Mouse (Mus musculus): ENCODE measurements around the gene Fli1. TPM values are rescaled to one million over a fixed set of nuclear protein-coding genes. Genes with fewer than 3 reads are reported as not detected.
A peak's percentile ranks its signal among the peaks of the same experiment; 100 is the strongest.

Fli1 gene
- polyA plus RNA-seq, 1 experiment from 2014 or later, result 1.4 TPM

DNA sequence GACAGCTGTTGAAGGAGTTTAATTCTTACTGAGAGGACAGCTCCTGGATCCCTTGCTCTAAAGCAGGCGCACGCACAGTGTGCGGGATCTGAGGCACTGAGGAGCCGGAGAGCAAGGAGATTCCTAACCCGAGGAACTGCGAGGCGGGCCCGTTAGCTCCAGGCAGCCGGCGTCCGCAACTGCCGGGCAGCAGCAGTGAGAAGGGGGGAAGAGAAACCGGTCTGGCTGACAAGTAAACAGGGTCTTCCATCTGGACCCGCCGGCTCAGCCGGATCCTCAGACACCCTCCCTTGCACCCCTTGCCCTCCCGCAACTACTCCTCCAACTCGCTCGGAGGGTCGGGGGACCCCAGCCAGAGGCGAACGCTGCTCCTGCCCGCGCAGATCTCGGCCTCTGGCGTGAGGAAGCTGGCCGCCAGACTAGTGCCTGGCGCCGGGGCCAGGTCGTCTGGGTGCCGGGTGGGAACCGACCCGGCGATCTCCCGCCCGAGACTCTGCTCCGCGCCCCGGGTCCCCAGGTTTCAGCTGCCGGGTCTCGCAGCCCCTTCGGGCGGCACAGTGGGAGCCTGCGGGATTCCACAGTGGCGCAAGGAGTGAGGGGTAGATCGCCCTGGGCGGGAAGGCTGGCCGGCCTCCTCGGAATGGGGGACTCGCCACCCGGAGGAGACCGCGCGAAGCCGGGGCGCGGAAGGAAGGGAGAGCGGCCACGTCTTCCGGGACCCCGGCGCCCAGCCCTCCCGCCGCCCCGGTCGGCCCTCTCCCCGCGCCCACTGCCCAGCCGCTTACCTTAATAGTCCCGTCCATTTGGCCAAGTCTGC lies 2.0 kb downstream of the Fli1 start:
- DNase-seq (ENCODE audit: low read depth, low spot score) (no peak), ATAC-seq (peak; percentile 28)
- POLR2A ChIA-PET, result interaction anchor here (0.6 to 0.9 kb wide), 2 partner anchors 498 to 713 kb away, joined by 3 to 6 read pairs; no protein-coding TSS in a partner anchor
- TF ChIP-seq CTCF (IDR thresholded peaks at IDR 0.05), result no peak
- CTCF ChIA-PET, result interaction anchor here (0.6 kb wide), 1 partner anchor 981 kb away, joined by 3 read pairs; no protein-coding TSS in a partner anchor
- in situ Hi-C loops (cut with MboI; ENCODE audit: low pct_unique_long_range_greater_than_20kb), result no loop called here
- no peaks in the 10 kb centered on the region for H3K27me3 ChIP-seq

DNA sequence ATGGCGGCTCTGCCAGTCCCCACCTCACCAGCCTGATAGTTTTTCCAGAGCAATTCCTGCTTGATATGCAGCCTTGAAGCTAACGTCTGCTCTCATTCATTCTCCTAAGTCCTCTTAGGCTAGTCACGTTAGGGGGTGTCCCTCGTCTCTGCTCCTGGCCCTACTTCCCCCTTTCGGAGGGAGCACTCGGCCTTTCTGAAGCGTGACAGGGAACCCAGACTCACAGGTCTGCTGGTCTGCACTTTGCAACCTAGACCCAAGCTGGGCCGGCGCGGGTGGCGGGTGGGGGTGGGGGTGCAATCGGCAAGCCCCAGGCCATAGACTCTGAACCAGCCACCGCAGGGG lies 2.6 kb downstream of the Fli1 start:
- H3K27me3 ChIP-seq, result no peaks in the 10 kb centered on the region
- POLR2A ChIA-PET, result interaction anchor here (0.6 to 0.9 kb wide), 2 partner anchors 499 to 713 kb away, joined by 3 to 6 read pairs; no protein-coding TSS in a partner anchor
- no peak for DNase-seq (ENCODE audit: low read depth, low spot score)

GRCm38 (mm10) chr9:32539321-32539761 lies 3.3 kb downstream of the Fli1 start:
- H3K27me3 ChIP-seq, result no peaks in the 10 kb centered on the region
- CTCF ChIA-PET, result no interaction called here
- POLR2A ChIA-PET, result no interaction called here
- no peak for TF ChIP-seq CTCF (IDR thresholded peaks at IDR 0.05)
- DNase-seq (ENCODE audit: low read depth, low spot score) (no peak), ATAC-seq (no peak)
- in situ Hi-C loops (cut with MboI; ENCODE audit: low pct_unique_long_range_greater_than_20kb), result no loop called here

More for the DNA sequence above, 2.6 kb downstream of the Fli1 start:
- no peak for TF ChIP-seq CTCF (IDR thresholded peaks at IDR 0.05)
- in situ Hi-C loops (cut with MboI; ENCODE audit: low pct_unique_long_range_greater_than_20kb), result no loop called here
- CTCF ChIA-PET, result no interaction called here
- ATAC-seq, result no peak

- no peak for DNase-seq (ENCODE audit: low read depth, low spot score)
- TF ChIP-seq CTCF (IDR thresholded peaks at IDR 0.05), result no peak
- ChIA-PET POLR2A (interaction anchor here (0.6 kb wide), 1 partner anchor 48 kb away, joined by 3 read pairs; no protein-coding TSS in a partner anchor), CTCF (no interaction called here)
- in situ Hi-C loops (cut with MboI; ENCODE audit: low pct_unique_long_range_greater_than_20kb), result no loop called here
- no peak for ATAC-seq
- H3K27me3 ChIP-seq, result no peaks in the 10 kb centered on the region
Observed at GRCm38 (mm10) chr9:32538124-32538523, 4.5 kb downstream of the Fli1 start.

DNA sequence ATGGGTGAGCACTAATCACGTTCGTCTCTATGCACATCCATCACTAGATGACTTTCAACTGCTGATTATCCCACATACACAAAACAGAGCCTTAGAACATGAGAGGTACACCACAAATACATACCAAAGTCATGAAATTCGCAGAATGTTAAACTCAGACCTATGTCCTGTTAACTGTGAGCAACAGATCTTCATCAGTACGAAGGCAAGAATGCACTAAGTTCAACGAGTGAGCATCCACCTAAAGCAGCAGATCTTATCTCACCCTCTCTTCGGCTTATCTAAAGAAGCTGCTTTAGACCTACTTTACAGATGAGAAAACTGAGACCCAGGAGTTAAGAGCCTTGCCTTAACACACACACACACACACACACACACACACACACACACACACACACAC lies 5.0 kb downstream of the Fli1 start:
- DNase-seq (ENCODE audit: low read depth, low spot score) (no peak), ATAC-seq (no peak)
- no peaks in the 10 kb centered on the region for H3K27me3 ChIP-seq
- ChIA-PET POLR2A (interaction anchor here (0.6 kb wide), 1 partner anchor 48 kb away, joined by 3 read pairs; no protein-coding TSS in a partner anchor), CTCF (no interaction called here)
- TF ChIP-seq CTCF (IDR thresholded peaks at IDR 0.05), result no peak
- in situ Hi-C loops (cut with MboI; ENCODE audit: low pct_unique_long_range_greater_than_20kb), result no loop called here

DNA sequence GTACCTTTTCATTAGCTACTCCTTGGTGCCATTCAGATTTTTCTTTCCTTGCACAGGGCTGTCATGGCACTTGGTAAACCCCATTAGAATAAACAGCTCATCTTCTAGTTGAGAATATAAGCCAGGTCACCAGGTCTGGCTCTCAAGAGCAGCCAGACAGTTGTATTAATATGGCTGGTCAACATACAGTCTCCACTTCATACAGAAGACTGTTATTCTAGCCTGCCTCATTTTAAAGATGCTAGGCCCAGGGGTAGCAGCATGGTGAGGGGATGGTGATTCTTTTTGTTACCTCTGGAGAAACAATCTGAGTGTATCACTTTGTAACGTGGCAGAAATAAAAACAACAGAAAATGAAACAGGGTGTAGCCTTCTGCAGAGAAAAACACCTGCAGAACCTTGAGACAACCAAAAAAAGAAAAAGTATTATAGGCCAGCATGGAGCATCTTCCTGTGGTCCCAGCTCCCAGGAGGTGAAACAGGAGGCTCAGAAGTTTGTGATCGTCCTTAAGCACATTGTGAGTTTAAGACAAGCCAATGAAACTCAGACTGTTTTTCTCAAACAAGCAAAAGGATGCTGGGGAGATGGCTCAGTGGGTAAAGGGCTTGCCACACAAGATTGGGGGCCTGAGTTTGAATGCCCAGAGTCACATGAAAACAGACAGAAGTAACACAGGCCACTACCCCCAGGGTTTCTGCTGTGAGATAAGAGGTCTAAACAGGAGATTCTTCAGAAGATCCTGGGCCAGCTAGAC lies 7.3 kb downstream of the Fli1 start:
- H3K27me3 ChIP-seq, result no peaks in the 10 kb centered on the region
- in situ Hi-C loops (cut with MboI; ENCODE audit: low pct_unique_long_range_greater_than_20kb), result no loop called here
- no peak for DNase-seq (ENCODE audit: low read depth, low spot score)
- TF ChIP-seq CTCF (IDR thresholded peaks at IDR 0.05), result no peak
- CTCF ChIA-PET, result no interaction called here
- POLR2A ChIA-PET, result no interaction called here
- no peak for ATAC-seq

- ATAC-seq, result no peak
- no peak for TF ChIP-seq CTCF (IDR thresholded peaks at IDR 0.05)
Observed at GRCm38 (mm10) chr9:32534025-32534615, 8.5 kb downstream of the Fli1 start.

DNA sequence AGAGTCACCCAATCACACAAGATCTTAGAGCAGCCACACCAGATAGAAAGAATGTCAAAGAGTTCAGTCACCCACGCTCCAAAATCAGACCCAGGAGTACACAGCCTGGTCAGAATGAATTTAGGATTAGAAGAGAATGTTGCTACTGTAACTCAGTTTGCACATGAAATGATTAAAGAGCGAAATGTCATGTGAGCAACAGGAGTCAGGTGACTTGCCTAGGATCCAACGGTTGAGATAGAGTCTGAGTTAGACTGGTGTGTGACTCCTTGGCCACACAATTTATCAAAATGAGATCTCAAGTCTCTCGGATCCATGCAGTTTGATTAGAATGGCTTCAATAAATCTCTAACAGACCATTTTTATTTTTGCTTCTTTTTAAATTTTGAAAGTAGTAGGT lies 11.1 kb downstream of the Fli1 start:
- DNase-seq (ENCODE audit: low read depth, low spot score) (no peak), ATAC-seq (no peak)
- no peak for TF ChIP-seq CTCF (IDR thresholded peaks at IDR 0.05)
- POLR2A ChIA-PET, result no interaction called here
- no peaks in the 10 kb centered on the region for H3K27me3 ChIP-seq
- CTCF ChIA-PET, result no interaction called here
- in situ Hi-C loops (cut with MboI; ENCODE audit: low pct_unique_long_range_greater_than_20kb), result no loop called here

More at GRCm38 (mm10) chr9:32534025-32534615, 8.5 kb downstream of the Fli1 start:
- CTCF ChIA-PET, result interaction anchor here (1.5 kb wide), 1 partner anchor 16 kb away, joined by 3 read pairs; no protein-coding TSS in a partner anchor
- DNase-seq (ENCODE audit: low read depth, low spot score), result no peak
- POLR2A ChIA-PET, result no interaction called here
- no peaks in the 10 kb centered on the region for H3K27me3 ChIP-seq
- in situ Hi-C loops (cut with MboI; ENCODE audit: low pct_unique_long_range_greater_than_20kb), result no loop called here

- TF ChIP-seq CTCF (IDR thresholded peaks at IDR 0.05), result no peak
- no peak for DNase-seq (ENCODE audit: low read depth, low spot score)
- CTCF ChIA-PET, result no interaction called here
- POLR2A ChIA-PET, result no interaction called here
- H3K27me3 ChIP-seq, result no peaks in the 10 kb centered on the region
- in situ Hi-C loops (cut with MboI; ENCODE audit: low pct_unique_long_range_greater_than_20kb), result no loop called here
- no peak for ATAC-seq
Observed at GRCm38 (mm10) chr9:32530975-32531374, 11.7 kb downstream of the Fli1 start.

- ATAC-seq, result no peak
- in situ Hi-C loops (cut with MboI; ENCODE audit: low pct_unique_long_range_greater_than_20kb), result no loop called here
- DNase-seq (ENCODE audit: low read depth, low spot score), result no peak
- POLR2A ChIA-PET, result no interaction called here
- no peaks in the 10 kb centered on the region for H3K27me3 ChIP-seq
- CTCF ChIA-PET, result no interaction called here
- TF ChIP-seq CTCF (IDR thresholded peaks at IDR 0.05), result no peak
Observed at GRCm38 (mm10) chr9:32530188-32530587, 12.5 kb downstream of the Fli1 start.

DNA sequence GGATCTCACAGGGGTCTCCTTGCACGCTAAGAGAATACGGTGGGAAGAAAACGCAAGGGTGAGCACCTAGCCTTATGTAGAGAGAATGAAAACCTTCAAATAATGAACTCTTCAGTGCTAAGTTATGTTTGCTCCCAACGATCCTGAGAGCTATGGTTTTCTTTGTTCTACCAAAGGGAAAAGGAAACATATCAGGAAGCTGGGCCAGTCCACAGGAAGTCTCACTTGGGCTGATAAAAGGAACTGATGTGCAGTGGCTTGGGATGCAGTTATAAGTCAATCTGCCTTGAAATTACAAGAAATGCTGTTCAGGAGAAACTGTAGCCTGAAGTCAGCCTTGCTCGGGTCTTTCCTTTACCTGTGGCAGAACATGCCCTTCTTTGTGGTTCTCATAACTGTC lies 13.1 kb downstream of the Fli1 start:
- CTCF ChIA-PET, result no interaction called here
- in situ Hi-C loops (cut with MboI; ENCODE audit: low pct_unique_long_range_greater_than_20kb), result no loop called here
- POLR2A ChIA-PET, result no interaction called here
- H3K27me3 ChIP-seq, result no peaks in the 10 kb centered on the region
- DNase-seq (ENCODE audit: low read depth, low spot score) (no peak), ATAC-seq (no peak)
- TF ChIP-seq CTCF (IDR thresholded peaks at IDR 0.05), result no peak

Measured in Patski (cell line).